Mouse (Mus musculus) lung, postnatal 10 days (tissue): Measurements from ENCODE around the gene Tmem254c.
"Not testable (repeated sequence)": the region's sequence is repeated elsewhere in the genome, so short reads cannot be mapped to it uniquely, and the experiment has no call there.

Source experiments
- DNase-seq: peaks from one replicate; pipeline ENCODE4 v3.0.0; 2021

The Tmem254c gene

DNA sequence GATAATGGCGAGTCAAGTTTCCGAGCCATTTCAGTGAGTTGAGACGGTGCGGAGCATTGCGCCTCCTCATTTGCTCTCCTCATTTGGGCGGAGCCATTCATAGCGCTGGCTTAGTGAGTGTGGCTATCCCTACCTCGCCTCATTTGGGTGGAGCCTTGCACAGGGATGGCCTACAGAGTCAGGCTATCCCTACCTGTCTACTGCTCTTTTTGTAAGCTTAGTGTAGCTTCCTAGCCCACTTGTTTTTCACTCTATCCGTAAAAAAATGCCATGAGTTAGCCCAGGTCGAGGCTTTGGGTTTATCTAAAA lies at the start of gene Tmem254c:
Tmem254c (minus strand) TSS at position 31 of the 309 bp plus-strand sequence.
- not testable (repeated sequence) for DNase-seq

DNA sequence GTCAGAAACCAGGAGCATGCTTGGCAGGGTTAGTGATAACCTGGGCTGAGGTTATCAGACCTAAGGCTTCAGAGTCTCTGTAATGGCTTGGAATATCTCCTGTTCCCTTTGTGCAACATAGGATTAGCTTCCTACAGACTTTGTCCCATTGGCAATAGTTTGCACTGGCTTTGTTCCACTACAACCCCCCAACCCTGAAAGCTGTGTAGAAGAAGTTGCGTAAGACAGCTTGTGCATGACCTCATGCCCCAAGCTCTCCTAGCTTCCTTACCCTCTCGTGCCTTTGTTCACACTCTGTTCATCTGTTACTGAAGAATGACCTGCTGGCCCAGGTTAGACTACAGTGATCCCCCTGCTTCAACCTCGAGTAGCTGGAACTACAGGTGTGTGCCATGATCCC lies 30.5 kb upstream of the Tmem254c start:
- not testable (repeated sequence) for DNase-seq

DNA sequence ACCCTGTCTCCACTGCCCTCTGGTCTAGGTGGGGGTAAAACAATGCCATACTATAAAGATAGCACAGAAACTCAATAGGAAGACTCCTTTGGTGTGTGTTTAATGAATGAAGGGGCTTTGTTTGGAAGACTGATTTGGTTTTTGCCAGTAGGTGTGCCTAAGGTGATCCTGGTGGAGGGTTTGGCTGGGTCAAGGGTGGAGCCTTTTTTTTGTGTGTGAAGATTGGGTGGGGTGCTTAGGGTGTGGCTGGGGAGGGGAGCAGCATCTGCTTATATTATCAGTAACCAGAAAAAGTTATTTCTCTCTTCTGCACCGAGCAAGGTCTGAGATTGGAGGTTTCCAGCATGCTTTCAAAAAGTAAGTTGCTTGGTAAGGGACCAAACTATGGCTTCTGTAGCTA lies 14.8 kb upstream of the Tmem254c start, which contains the start of gene Cphx3:
Cphx3 (plus strand) TSS at position 301 of the 400 bp plus-strand sequence.
- not testable (repeated sequence) for DNase-seq

DNA sequence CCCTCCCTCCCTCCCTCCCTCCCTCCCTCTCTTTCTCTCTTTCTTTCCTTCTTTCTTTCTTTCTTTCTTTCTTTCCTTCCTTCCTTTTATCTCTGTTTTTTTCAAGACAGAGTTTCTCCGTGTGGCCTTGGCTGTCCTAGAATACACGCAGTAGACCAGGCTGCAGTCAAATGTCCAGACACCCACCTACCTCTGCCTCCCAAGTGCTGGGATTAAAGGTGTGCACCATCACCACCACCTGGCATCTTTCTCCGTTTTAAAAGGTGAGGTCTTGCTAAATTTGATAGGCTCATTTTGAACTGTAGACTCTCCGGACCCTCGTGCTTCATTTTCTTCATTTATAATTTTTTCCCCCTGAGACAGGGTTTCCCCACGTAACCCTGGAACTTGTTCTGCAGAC lies 14.1 kb upstream of the Tmem254c start, which contains the start of gene Cphx2:
Cphx2 (plus strand) TSS at position 301 of the 400 bp plus-strand sequence.
- not testable (repeated sequence) for DNase-seq

DNA sequence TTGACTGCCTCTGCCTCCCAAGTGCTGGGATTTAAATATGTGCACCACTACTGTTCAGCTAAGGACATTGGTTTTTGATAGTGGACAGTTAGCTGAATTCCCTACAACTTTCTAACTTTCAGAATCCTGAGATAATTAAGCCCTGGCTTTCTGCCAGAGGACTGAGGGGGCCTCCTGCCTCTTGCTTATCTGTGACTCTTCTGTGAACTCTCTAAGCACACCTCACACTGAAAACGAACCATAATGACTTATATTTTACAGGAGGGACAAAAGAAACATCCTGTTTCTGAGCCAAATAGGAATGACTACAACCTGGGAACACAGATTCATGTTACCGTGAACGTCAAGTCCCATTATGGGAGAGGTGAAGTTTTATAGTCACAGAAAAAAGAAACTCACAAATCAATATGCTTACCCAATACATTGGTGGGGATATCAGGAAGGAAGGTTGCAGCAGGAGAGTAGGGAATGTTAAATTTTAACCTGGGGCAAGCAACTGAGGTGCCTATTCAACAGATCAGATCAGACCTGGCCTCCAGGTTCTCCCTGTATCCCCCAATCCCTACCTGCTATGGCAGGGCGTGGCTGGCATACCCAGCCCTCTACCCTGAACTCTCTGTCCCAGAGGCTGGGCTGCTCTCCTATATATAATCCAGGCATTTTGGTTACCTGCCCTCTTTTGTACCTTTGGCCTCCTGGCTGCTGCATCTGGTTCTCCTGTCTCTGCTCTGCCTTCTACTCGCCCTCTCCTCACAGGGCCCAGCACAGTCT lies 9.7 kb upstream of the Tmem254c start:
- not testable (repeated sequence) for DNase-seq

DNA sequence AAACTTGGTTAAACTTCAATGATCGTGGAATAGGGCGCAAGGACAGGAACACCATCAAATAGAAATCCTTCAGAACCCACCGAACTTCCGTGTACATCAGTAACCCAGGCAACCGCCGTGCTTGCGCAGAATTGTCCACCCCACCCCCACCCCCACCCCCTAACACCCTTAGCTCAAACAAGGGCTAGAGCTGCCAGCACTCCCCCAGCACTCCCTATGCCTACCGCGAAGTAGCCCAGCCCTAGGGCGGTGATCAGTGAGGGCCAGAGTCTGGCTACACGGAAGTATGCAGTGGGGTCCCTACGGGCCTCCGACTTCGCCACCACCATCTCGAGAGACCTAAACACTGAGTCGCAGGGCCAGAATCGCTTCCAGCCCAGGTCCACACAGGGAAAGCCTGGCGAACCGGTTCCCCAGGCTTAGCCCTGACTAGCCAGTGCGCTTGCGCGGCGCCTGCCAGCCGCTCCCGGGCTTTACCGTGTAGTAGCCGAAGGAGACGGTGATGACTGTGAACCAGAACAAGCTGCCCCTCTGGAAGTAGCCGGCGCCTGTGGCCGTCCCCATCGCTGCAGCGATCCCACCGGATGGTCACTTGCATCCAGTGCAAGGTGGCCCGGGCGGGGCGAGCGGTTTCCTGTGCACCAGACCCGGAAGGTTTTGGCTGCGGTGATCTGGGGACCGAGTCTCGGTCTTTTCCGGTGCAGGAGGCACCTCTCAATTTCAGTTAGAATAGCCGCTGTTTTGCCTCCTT lies 406 bp downstream of the Tmem254c start:
- DNase-seq: not testable (repeated sequence)

DNA sequence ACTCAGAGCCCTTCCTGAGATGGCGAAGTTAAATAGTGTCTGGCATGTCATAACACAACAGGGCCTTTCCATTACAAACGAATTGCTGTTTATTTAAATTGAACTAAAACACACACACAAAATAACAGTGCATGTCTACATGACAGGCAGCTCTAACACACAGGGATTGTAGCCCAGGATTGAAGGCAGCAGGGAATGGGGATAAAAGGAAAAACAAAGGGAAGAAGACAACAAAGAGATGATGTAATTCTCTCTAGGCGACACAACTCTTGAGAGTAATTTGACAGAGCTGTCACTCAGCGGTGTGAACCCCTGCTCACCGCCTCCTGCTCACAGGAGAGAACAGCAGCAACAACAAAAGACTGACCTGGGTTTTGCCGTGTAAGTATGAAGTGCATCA lies 7.8 kb downstream of the Tmem254c start:
- not testable (repeated sequence) for DNase-seq

DNA sequence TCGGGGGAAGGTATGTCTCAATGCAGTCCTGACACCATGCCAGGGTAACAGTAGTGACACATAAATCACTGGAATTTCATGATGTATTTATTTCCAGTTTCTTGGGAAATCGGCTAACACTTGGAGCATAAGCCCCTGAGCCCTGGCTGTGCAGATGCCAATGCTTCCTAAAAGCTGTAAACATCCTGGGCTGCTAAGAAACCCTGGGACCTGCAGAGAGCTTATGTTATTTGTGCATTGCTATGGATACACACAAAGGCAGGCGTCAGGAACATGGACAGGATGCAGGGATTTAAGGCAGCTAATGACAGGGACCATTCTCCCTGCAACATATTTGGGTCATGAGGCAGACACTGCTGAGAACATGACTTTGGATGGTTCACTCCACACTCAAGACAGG lies 9.0 kb downstream of the Tmem254c start:
- not testable (repeated sequence) for DNase-seq

DNA sequence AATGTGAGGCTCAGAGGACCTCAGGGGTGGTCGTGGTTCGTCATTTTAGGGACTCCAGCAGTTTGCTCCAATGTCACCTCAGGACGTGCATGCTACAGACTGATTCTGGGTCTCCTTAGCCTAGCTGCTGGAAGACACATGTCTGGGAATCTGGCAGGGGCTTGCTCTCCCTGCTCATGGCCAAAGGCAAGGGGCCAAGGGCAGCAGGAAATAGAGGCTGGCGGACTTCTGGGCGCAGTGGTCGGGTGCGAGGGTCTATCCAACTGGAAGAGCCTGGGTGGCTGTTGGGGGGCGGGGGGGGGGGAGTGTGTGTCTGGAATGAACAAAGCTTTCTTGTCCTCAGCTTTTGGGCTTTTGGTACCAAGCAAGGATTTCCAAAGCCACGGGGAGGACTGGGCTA lies 18.4 kb downstream of the Tmem254c start:
- DNase-seq: not testable (repeated sequence)

DNA sequence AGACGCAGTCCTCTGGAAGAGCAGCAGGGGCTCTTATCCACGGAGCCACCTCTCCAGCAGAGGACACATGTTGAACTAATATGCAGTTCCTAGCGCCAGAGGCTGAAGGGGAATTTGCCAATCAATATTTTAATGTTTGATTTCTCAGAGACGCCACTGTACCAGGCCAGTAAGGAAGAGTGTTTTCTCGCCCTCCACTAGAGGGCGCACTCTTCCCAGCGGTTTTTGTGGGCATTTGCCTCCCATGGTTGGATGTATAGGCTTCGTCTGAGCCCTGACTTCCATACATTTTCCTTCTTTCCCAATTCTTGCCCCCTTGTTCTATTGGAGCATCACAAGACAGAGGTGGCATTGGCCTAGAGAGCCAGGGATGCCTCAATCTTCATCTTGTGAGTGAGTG lies 20.1 kb downstream of the Tmem254c start:
- not testable (repeated sequence) for DNase-seq

DNA sequence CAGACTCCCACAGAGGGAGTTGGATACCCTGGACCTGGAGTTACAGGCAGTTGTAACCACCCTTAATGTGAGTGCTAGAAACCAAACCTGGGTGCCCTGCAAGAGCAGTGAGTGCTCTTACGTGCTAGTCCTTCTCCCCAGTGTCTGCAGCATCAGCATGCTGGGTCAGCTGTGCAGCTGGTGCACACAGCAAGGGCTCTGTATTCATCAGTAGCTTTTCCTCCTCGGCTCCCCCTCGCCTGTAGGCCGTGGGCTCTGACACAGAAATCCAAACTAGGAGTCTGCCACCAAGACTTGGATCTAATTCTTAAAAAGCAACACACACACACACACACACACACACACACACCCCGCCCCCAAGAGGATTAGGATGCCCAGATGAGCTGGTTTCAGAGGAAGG lies 22.1 kb downstream of the Tmem254c start:
- not testable (repeated sequence) for DNase-seq

DNA sequence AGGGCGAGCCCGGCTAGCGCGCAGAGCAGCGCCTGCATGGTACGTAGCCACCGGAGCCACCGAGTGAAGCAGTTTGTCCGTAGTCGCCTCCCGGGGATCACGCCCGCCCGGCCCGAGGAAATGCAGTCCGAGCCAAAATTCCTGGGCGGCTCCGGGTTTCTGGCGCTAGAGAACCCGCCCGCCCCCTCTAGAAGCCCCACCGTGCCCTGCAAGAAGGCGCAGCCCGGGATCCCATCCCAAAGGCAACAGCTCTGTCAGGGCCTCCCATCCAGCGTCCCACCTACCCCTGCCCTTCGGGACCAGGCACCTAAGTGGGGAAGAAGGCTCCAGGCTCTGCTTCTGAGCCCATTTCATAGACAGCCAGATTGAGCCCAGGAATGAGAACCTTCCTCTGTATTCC lies 24.5 kb downstream of the Tmem254c start, which contains the start of gene Gm9780:
Gm9780 (minus strand) TSS at position 101 of the 400 bp plus-strand sequence.
- not testable (repeated sequence) for DNase-seq

DNA sequence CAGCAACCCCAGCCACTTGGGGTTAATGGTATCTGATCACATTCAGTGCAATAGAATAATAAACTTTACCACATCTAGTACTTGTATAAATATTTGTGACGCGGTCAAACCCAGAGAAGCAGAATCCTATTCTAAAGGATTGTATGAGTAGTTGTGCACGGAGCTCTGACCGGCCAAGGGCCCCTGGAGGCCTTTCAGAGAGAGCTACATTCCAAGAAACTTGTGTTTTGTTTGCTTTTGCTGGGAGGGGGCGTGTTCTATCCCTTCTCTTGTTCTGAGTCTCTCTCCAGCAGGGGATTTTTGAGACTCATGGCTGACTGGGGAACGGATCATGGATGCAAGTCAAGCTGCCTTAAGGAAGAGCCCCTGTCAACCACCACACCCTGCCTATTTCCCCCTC lies 31.7 kb downstream of the Tmem254c start:
- DNase-seq: not testable (repeated sequence)

DNA sequence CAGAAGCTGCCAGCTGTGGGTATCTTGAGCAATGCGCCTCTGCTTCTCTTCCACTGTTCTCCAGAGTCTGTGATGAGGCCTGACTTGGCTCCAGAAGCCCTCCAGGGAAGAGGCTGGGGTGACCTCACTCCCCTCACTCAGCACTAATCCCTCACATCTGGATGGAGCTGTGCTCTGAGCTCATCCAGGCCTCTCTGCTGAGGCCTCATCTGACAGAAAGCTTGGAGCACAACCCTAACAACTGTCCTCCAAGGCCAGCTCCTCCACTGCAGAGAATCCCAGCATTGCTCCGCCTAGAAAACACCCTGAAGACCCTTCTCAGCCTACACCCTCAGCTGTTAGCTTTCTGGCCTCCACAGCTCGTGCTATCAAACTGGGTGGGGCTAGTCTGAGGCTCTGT lies 32.8 kb downstream of the Tmem254c start:
- not testable (repeated sequence) for DNase-seq

DNA sequence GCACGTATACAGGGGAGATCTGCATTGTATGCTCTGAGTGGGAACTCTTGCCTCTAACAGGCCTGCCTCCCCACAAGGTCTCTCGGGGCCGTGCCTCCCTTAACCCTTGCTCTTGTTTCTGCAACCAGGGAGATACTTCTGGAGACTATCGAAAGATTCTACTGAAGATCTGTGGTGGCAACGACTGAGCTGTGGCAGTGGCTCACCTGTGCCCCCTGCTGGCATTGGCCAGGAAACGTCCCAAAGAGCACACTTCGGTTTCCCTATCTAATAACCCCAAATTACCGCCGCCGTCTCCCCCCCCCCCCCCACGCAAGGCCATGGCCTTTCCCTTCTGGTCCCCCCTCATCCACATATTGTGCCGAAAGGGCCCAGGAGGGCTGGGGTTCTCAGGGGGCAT lies 41.5 kb downstream of the Tmem254c start:
- not testable (repeated sequence) for DNase-seq

DNA sequence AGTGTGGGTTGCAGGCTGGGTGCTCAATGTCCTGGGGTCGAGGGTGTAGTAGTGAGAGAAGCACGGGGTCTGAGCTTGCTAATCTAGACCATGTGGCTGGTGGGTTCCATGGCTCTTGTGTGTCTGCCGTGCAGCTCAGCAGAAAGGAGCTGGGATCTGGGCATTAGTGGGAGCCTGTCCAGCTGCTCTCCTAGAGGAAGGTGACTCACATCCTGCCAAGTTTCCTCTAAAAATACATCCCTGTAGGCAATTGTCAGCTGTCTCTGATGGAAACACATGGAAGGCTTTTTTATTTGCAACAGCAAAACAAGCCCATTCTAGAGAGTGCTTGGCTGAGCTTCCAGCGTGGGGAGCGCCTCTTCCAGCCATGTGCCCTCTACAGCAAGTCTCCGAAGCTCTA lies 44.3 kb downstream of the Tmem254c start:
- DNase-seq: not testable (repeated sequence)

DNA sequence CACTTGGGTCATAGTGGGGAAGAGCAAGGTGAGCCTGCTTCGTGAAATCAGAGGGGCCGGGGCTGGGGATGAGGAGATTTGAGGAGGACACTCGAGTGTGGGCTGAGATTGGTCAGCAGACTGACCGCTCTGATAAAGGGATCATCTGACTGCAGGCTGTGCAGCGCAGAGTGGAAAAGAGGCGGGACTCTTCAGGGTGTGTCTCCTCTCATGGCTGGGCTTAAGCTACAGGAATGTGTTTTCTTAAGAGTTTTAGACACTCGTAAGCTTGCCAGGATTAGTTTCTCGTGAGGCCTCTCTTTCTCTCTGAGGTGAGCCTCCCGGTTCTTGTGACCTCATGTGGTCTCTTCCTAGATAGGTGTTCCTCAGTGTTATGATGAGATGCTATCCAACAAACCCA lies 45.6 kb downstream of the Tmem254c start:
- not testable (repeated sequence) for DNase-seq

DNA sequence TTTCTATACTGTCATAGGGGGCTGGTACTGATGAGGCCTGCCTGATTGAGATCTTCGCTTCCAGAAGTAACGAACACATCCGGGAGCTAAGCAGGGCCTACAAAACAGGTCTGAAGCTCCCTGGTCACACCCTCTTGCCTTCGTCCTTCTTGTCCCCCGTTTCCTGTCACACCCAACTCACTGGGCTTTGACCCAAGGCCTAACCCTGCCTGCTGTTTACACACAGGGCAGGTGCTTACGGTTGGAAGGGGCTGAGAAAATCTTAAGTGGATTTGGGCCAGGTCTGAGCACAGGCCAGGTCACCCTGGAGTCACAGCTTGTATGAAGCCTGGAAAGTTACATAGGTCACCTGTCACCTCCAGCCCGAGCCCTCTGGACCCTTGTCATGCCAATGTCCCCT lies 50.7 kb downstream of the Tmem254c start:
- DNase-seq: not testable (repeated sequence)
